Mouse (Mus musculus): Measurements from ENCODE around the gene Maz.

- TF ChIP-seq CTCF (IDR thresholded peaks at IDR 0.05; ENCODE audit: low read depth, low read length): no peak
- no peak for TF ChIP-seq GATA1 (IDR thresholded peaks at IDR 0.05; ENCODE audit: borderline replicate concordance, low read length)
- TF ChIP-seq TAL1 (conservative IDR thresholded peaks at IDR 0.05; ENCODE audit: low read depth, low read length): no peak
These were observed 656 bp downstream of the Maz start for GRCm38 (mm10) chr7:127026161-127026600.
